Mouse (Mus musculus) heart, embryonic 14.5 days (tissue): ENCODE results near the gene Retnlb. TPM values are rescaled to one million over a fixed set of nuclear protein-coding genes. Genes with fewer than 3 reads are reported as not detected.
"Not testable (repeated sequence)": the region's sequence is repeated elsewhere in the genome, so short reads cannot be mapped to it uniquely, and the experiment has no call there.

Experiments
- ATAC-seq: fragments of 200-750 bp; cut with Nextera tagmentation; 2 replicates; pipeline ENCODE4 v1.8.0; 2017; ENCODE audit warnings: low read depth, moderate TSS enrichment; ENCODE audit not compliant: insufficient number of reproducible peaks, insufficient read depth, low FRiP score
- H3K27ac ChIP-seq, 2 experiments: fragments of 200-500 bp in 1 of 2; fragments of 300-500 bp in 1 of 2; sonication (generic) in 1 of 2; replicated peaks in 1 of 2; 2 replicates each; pipeline ENCODE4 v1.5.1; 2012 to 2014; ENCODE audit warnings: low read depth in 2 of 2, low read length in 2 of 2, control low read depth in 1 of 2, mild to moderate bottlenecking in 1 of 2, mixed read lengths in 1 of 2; ENCODE audit not compliant: control insufficient read depth in 1 of 2, insufficient read depth in 1 of 2
- H3K27me3 ChIP-seq: fragments of 300-500 bp; sonication (generic); 2 replicates; pipeline ENCODE4 v1.6.1; 2014; ENCODE audit warnings: mild to moderate bottlenecking, low read length, control low read depth; ENCODE audit not compliant: control insufficient read depth, insufficient read depth
- H3K36me3 ChIP-seq: fragments of 300-500 bp; sonication (generic); 2 replicates; pipeline ENCODE4 v1.6.1; 2014; ENCODE audit warnings: mild to moderate bottlenecking, control low read depth, low read length, mixed read lengths; ENCODE audit not compliant: control insufficient read depth, insufficient read depth
- H3K4me1 ChIP-seq, 2 experiments: fragments of 200-500 bp in 1 of 2; fragments of 300-500 bp in 1 of 2; sonication (generic) in 1 of 2; 2 replicates each; pipeline ENCODE4 v1.6.1; 2012 to 2014; ENCODE audit warnings: low read length in 2 of 2, control low read depth in 1 of 2, mixed read lengths in 1 of 2; ENCODE audit not compliant: control insufficient read depth in 2 of 2, insufficient read depth in 2 of 2
- H3K4me2 ChIP-seq: fragments of 300-500 bp; sonication (generic); 2 replicates; pipeline ENCODE4 v1.6.1; 2014; ENCODE audit warnings: mild to moderate bottlenecking, low read length
- H3K4me3 ChIP-seq, 2 experiments: fragments of 200-500 bp in 1 of 2; fragments of 300-500 bp in 1 of 2; sonication (generic) in 1 of 2; 2 replicates each; pipeline ENCODE4 v1.5.1; 2012 to 2014; ENCODE audit warnings: low read length in 2 of 2, mild to moderate bottlenecking in 2 of 2, control low read depth in 1 of 2, low read depth in 1 of 2, moderate library complexity in 1 of 2; ENCODE audit not compliant: control insufficient read depth in 1 of 2, insufficient read depth in 1 of 2
- H3K9ac ChIP-seq: fragments of 300-500 bp; sonication (generic); 2 replicates; pipeline ENCODE4 v1.6.1; 2014; ENCODE audit warnings: mild to moderate bottlenecking, low read length
- H3K9me3 ChIP-seq: fragments of 300-500 bp; sonication (generic); 2 replicates; pipeline ENCODE4 v1.6.1; 2016; ENCODE audit warnings: low read length, control low read depth; ENCODE audit not compliant: control insufficient read depth
- WGBS: fragments of 180-500 bp; shearing (Covaris S2); extraction: QIAGEN DNeasy Blood & Tissue Kit; methylation state at CpG from one replicate; pipeline ENCODE4 v1.1.7; 2014; 5-methylcytosine and 5-hydroxymethylcytosine counted together
- polyA plus RNA-seq: library from polyadenylated mRNA; unstranded; fragments of >200 nt; fragmentation: Nextera tagmentation; extraction: Ambion mirVana; gene quantifications from 2 replicates; pipeline ENCODE4 v1.2.1, GENCODE M21; 2014

Gene Retnlb
- polyA plus RNA-seq, 1 experiment from 2014 or later: not detected

- no peaks in the 10 kb centered on the region for H3K27me3 ChIP-seq
- 63% methylated on average over 4 of the region's 4 CpGs for WGBS
- no peak for ATAC-seq
These were observed 12.4 kb downstream of the Retnlb start for GRCm38 (mm10) chr16:48829060-48829459.

GRCm38 (mm10) chr16:48832055-48832454 is 15.4 kb downstream of the Retnlb start:
- Histone ChIP-seq H3K4me2 (no peak overlapping the region), H3K9me3 (0 out of 2 replicates have a peak, but pooled peaks cover 3% of the 10 kb centered on the region), H3K4me1 (no peaks in the 10 kb centered on the region), H3K27me3 (no peaks in the 10 kb centered on the region), H3K9ac (no peak overlapping the region), H3K4me3 (no peak overlapping the region), H3K27ac (no peak overlapping the region), H3K36me3 (no peaks in the 10 kb centered on the region)
- 62% methylated on average over 7 of the region's 8 CpGs for WGBS
- no peak for ATAC-seq

More at GRCm38 (mm10) chr16:48829060-48829459, 12.4 kb downstream of the Retnlb start:
- no peaks in the 10 kb centered on the region for H3K4me1 ChIP-seq
- no peak overlapping the region for H3K9ac ChIP-seq
- no peak overlapping the region for H3K4me2 ChIP-seq
- H3K36me3 ChIP-seq: no peaks in the 10 kb centered on the region
- H3K4me3 ChIP-seq: no peak overlapping the region
- H3K9me3 ChIP-seq: no peaks in the 10 kb centered on the region
- no peak overlapping the region for H3K27ac ChIP-seq

GRCm38 (mm10) chr16:48833626-48834025 is 17.0 kb downstream of the Retnlb start:
- H3K9ac ChIP-seq: not testable (repeated sequence)

GRCm38 (mm10) chr16:48842266-48842665 is 25.6 kb downstream of the Retnlb start, which contains the start of gene Retnla:
Retnla (plus strand) TSS chr16:48842551.
- Histone ChIP-seq H3K9ac (no peak within 1 kb of the TSS), H3K4me2 (no peak within 1 kb of the TSS), H3K27me3 (no peaks in the 10 kb centered on the region), H3K27ac (no peak within 1 kb of the TSS), H3K36me3 (no peaks in the 10 kb centered on the region), H3K4me3 (no peak within 1 kb of the TSS), H3K4me1 (no peaks in the 10 kb centered on the region), H3K9me3 (no peaks in the 10 kb centered on the region)
- ATAC-seq: no peak
- WGBS: 75% methylated on average over 3 of the region's 3 CpGs

More at GRCm38 (mm10) chr16:48833626-48834025, 17.0 kb downstream of the Retnlb start:
- 40% methylated on average over 1 of the region's 1 CpGs for WGBS
- H3K9me3 ChIP-seq, H3K27me3 ChIP-seq, H3K4me1 ChIP-seq, H3K4me3 ChIP-seq, H3K27ac ChIP-seq, H3K36me3 ChIP-seq, H3K4me2 ChIP-seq, ATAC-seq: not testable (repeated sequence)

GRCm38 (mm10) chr16:48843671-48844386 is 27.2 kb downstream of the Retnlb start:
- Histone ChIP-seq H3K27ac (no peak overlapping the region), H3K36me3 (no peaks in the 10 kb centered on the region), H3K27me3 (no peaks in the 10 kb centered on the region), H3K9ac (no peak overlapping the region), H3K4me1 (no peaks in the 10 kb centered on the region), H3K9me3 (no peaks in the 10 kb centered on the region), H3K4me2 (no peak overlapping the region), H3K4me3 (no peak overlapping the region)
- 81% methylated on average over 4 of the region's 4 CpGs for WGBS
- no peak for ATAC-seq

- H3K9ac ChIP-seq, H3K36me3 ChIP-seq, H3K4me1 ChIP-seq, ATAC-seq, H3K4me3 ChIP-seq, H3K9me3 ChIP-seq, H3K4me2 ChIP-seq, H3K27me3 ChIP-seq, H3K27ac ChIP-seq: not testable (repeated sequence)
- 81% methylated on average over 1 of the region's 1 CpGs for WGBS
These were observed 48.3 kb downstream of the Retnlb start for GRCm38 (mm10) chr16:48865004-48865403.

GRCm38 (mm10) chr16:48867690-48868089 is 51.0 kb downstream of the Retnlb start:
- H3K9ac ChIP-seq: no peak overlapping the region
- H3K9me3 ChIP-seq: no peaks in the 10 kb centered on the region
- no peak for ATAC-seq
- H3K4me3 ChIP-seq: no peak overlapping the region
- H3K36me3 ChIP-seq: no peaks in the 10 kb centered on the region
- no peaks in the 10 kb centered on the region for H3K4me1 ChIP-seq
- no peak overlapping the region for H3K27ac ChIP-seq
- no peaks in the 10 kb centered on the region for H3K27me3 ChIP-seq
- H3K4me2 ChIP-seq: no peak overlapping the region
- WGBS: 51% methylated on average over 2 of the region's 2 CpGs
